Mouse (Mus musculus) adrenal gland, adult 10 weeks (tissue): ENCODE results near the gene Kif3a. TPM values are rescaled to one million over a fixed set of nuclear protein-coding genes. Genes with fewer than 3 reads are reported as not detected.

Experiments used
- polyA plus RNA-seq: library from polyadenylated mRNA; stranded (reverse); fragments of 350-450 nt; fragmentation: Illumina TruSeq; extraction: RNeasy Lipid Tissue Mini Kit (QIAGEN cat#74804); gene quantifications from one replicate; pipeline ENCODE4 v1.2.3, GENCODE M21; 2014; ENCODE audit warnings: low read depth, low replicate concordance

Kif3a gene
- polyA plus RNA-seq, result 41.5 TPM

DNA sequence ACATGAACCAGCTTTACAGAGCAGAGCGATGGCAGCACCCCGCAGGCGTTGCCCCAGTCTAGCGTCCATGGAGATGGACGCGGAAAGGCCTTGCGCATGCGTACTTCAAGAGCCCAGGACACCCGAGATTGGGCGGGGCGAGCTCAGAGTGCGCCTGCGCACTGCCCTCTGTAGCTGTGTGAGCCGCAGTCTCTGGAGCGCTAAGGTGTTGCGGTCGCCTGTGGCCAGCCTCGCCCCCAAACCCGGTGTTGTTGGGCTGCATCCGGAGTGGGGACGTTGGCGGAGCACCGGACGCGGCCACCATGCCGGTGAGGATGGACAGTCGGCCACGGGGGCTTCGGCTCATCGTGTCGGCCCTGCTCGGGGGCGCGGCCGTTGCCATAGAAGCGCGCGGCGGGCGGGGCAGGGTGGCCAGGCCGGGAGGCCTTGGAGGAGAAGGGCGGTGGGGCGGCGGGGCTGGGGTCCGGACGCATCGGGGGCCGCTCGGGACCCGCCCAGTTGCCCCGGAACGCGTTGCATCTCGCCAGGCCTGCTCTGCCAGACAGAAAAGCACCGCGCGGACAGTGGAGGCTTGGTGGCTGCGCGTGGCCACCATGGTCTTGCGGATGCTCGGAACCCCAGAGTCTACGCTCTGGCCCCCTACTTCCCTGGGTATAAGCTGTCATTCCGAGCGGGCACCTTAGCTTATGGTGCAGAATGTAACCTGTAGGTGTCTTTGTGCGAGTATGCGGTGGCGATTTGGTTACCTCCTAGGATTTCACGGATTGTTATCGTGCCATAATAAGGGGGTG lies at the start of gene Kif3a:
Kif3a (plus strand) TSS at position 156 of the 791 bp plus-strand sequence.

DNA sequence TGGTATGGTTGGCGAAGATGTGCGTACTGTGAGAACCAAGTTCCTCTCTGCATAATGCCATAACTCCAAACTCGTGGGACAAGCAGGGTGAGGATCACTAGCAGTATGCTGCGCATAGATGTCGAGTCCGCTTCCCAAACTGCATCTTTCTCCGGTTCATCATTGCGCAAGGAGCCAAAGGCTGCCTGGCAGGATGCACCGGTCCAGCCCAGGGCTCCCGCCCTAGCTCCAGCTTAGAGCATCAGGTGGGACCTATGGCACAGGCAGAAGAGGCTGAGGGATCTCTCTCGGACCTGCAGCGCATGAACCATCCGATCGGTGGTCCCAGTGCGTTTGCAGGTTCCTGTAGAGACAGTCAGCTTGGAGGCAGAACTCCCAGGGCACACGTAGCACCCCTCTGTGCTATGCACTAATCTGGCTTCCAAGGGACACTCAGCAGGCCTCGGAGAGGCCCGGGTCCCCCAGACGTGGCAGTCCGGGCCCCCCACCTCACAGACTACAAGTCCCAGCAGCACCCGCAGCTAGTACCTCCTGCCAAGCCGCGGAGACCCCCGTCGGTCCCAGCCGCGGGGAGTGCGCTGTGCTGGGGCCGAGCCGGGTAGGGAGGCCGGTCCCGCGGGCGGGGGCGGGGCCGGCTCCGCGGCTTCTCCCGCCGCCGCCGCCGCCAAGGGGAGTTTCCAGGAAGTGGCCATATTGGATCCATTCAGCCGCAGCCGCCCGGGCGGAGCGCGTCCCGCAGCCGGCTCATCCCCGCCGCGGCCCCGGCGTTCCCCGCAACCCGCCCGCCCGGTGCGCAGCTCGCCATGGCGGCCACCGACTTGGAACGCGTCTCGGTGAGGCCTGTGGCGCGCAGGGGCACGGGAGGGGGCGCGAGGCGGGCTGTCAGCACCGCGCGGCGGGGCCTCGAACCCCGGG lies 47.7 kb upstream of the Kif3a start, which contains the start of gene Sept8:
Sept8 (plus strand) TSS at position 51 of the 915 bp plus-strand sequence.

DNA sequence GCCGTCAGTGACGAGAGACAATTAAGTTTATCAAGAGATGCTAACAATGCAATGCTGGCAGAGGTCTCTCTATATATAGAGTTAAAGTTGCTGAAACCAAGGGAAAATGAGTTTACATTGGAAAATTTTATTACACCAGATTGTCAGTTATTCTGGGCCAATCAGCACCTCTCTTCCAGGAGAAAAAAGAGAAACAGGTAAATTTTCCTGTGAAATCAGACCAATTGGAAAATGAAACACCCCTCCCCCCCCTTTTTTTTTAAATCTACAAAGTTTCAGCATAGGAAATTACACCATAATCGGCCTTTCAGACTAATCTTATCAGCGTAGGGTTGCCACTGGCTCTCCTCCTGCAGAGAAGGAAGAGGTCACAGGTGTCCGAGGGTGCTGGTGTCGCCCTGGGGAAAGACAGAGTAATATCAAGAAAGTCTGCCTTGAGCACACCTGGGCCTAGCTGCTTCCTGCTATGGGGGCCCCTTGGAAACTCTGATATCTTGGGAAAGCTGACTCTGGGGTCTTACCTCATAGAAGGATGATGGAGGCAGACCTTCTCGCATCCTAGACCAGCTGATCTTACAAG lies 51.5 kb downstream of the Kif3a start, which contains the start of gene Il4:
Il4 (minus strand) TSS at position 51 of the 580 bp plus-strand sequence.

DNA sequence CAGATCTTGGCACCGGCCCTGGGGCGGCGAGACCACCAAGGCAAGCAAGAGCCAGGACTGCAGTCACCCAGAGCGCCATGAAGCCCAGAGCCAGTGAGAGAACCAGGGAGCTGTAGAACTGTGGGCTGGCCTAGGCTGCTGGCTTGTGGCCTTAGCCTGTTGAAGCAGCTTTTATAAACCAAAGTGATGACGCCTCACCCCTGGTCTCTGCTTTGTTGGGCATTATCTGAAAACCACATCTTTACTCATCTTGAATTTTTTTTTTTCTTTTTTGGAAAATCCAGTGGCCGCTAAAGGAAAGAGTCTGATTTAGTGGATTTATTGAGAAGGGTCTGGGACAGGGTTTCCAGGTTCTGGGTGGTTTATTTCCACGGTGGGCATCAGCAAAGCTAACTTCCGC lies 67.4 kb downstream of the Kif3a start, which contains the start of gene Il13:
Il13 (minus strand) TSS at position 147 of the 400 bp plus-strand sequence.

Other genes starting within 250 kb of the Kif3a start
- gene Zcchc10, start 242.7 kb upstream of the Kif3a start, polyA plus RNA-seq, result 42.9 TPM
- 337 TPM for gene Aff4, start 216.5 kb upstream of the Kif3a start, polyA plus RNA-seq
- not detected for gene Leap2, start 144.2 kb upstream of the Kif3a start, polyA plus RNA-seq
- 55.0 TPM for gene Uqcrq, start 136.5 kb upstream of the Kif3a start, polyA plus RNA-seq
- gene Gdf9, start 136.4 kb upstream of the Kif3a start, polyA plus RNA-seq, result not detected
- not detected for gene Gm10447, start 110.3 kb upstream of the Kif3a start, polyA plus RNA-seq
- 0.29 TPM for gene Shroom1, start 110.2 kb upstream of the Kif3a start, polyA plus RNA-seq
- not detected for gene Gm9837, start 96.9 kb upstream of the Kif3a start, polyA plus RNA-seq
- gene Gm9945, start 87.2 kb upstream of the Kif3a start, polyA plus RNA-seq, result not detected
- 0.64 TPM for gene Sowaha, start 87.1 kb upstream of the Kif3a start, polyA plus RNA-seq
- 32.0 TPM for gene Sept8, start 48.1 kb upstream of the Kif3a start, polyA plus RNA-seq
- gene Il4, start 51.3 kb downstream of the Kif3a start, polyA plus RNA-seq, result not detected
- gene Il13, start 67.3 kb downstream of the Kif3a start, polyA plus RNA-seq, result not detected
- gene Rad50, start 139.9 kb downstream of the Kif3a start, polyA plus RNA-seq, result 48.4 TPM
- 0.41 TPM for gene Il5, start 153.4 kb downstream of the Kif3a start, polyA plus RNA-seq
- 4.8 TPM for gene Irf1, start 202.6 kb downstream of the Kif3a start, polyA plus RNA-seq
- not detected for gene Gm17334, start 205.8 kb downstream of the Kif3a start, polyA plus RNA-seq